Mouse (Mus musculus) monocyte, adult 2 months (primary cell): ENCODE measurements around the gene Grifin.

Experiments used
- DNase-seq, 2 experiments: peaks; one replicate each; pipeline ENCODE4 v3.0.0; 2022; ENCODE audit warnings: low spot score in 2 of 2, low read depth in 1 of 2

Grifin gene

DNA sequence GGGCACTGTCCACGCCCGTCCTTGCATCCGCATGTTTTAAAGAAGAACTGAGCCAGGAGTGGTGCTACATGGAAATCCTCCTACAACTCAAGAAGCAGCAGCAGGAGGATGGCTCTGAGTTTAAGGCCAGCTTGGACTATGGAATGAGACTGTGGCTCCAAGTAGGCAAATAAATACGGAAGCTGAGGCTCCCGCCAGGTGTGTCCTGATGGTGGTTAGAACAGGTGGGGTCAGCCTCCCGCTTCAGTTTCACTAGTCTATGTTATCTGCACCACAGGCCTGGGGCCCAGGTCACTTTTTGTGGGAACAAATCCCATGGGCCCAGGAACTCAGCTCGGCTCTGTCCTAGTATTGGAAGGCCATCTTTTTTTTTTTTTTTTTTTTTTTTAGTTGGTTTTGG, 11.2 kb downstream of the Grifin start:
- DNase-seq, result no peak

DNA sequence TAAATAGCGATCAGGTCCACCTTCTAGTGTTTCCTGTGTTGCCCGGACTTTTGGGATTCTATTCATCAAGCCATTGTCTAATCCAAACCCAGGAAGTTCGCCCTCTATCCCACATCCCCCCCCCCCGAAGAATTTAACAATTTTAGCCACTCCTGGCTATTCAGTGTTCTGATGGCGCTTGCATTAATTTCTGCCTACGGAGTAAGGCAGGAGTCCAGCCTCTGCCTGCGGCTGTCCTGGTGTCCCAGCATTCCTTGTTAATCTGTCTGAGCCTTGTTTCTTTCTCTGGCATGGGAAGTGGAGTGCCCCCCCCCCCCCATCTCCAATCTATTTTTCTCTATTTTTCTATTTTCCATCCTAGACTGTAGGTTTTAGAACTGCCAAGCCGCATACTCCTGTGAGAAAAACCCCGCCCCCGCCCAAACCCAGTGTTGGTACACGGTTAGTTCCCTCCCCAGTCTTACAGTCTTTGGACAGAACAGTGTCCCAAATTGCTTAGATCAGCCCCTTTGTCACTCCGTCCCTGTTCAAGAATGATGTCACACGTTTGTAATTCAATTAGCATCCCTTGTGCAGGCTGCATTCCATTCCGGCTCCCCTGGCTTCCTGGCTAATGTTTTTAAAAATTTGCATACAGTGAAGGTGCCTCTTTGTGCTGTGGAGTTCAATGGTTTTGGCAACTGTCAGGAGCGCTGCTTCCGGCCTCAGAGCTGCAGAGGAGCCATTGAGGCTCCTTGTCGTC, 15.4 kb downstream of the Grifin start:
- no peak for DNase-seq

DNA sequence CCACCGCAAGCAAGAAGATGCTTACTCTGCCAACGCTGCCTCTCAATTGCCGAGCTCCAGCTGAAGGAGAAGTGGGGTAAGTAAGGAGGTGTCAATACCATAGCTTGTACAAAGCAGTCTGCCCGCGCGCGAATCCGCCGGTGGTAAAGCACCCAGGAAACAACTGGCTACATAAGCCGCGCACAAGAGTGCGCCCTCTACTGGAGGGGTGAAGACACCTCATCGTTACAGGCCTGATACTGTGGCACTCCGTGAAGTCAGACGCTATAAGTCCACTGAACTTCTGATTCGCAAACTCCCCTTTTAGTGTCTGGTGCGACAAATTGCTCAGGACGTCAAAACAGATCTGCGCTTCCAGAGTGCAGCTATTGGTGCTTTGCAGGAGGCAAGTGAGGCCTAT, 18.5 kb downstream of the Grifin start:
- DNase-seq, result no peak

DNA sequence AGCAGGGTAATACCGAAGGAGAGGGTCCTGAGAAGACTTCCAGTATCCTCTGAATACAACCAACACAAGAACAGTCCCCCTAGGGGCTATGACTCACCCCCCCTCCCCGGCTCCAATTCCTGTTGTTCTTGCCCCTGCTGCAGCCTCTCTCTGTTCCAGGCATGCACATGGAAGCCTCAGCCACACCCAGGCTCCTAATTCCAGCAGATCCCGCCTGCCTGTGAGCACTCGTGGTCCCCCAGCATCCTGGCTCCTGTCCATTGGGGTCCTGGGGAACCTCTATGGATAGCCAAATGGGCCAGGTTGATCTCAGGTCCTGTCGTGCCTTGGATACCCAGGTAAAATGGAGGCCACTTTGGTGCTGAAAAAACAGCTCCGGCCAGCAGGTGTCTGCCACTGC, 19.2 kb downstream of the Grifin start:
- DNase-seq, result no peak

DNA sequence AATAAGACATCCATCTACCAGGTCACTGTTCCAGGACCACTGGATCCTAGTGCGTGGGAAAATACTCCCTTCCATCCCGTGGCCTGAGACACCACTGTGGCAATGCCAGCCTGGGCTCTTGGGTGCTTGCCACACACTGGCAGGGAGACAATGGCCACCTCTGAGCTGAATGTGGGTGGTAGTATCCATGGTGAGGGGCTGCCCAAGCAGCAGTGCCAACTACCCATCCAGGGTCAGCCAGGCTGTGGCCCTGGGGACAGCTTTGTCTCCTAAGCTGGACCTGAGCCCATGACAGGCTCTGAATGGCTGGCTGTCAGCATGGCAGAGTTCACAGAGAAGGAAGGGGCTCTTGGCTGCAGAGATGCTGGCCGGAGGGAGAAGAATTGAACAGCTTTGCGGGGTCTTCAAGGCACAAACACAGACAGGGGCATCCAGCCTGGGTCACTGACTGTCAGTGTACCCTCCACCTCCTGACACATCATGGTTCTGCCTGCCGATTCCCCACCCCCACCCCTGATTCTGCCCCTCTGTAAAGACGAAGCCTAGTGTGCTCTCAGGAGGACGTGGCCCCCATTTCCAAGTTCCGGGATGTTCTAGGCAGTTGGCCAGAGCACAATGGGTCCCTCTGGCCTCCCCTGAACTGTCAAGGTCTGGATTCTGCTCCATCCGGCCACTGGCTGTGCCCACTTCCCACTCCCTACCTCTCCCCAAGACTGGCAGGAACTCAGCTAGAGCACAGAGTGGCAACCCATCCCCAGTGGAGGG, 21.9 kb downstream of the Grifin start:
- DNase-seq, result no peak

DNA sequence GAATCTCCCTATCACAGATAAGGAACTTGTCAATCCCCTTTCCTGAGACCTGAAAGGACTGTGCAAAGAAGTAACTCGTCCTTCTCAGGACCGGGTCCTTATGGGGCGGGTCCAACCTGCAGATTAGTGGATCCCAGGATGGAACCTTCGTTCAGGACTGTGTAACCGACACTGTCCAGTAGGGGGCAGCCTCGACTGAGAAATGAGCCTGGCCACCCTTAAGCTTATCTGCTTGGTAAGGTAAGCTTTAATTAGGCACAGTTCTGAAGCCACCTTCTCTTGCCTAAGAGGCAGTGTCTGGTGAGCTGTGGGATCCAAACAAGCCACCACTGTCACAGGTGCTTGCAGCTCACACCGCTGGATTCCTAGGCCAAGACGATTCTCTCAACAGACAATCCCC, 24.8 kb downstream of the Grifin start:
- DNase-seq, result peak; percentile 21 to 76

DNA sequence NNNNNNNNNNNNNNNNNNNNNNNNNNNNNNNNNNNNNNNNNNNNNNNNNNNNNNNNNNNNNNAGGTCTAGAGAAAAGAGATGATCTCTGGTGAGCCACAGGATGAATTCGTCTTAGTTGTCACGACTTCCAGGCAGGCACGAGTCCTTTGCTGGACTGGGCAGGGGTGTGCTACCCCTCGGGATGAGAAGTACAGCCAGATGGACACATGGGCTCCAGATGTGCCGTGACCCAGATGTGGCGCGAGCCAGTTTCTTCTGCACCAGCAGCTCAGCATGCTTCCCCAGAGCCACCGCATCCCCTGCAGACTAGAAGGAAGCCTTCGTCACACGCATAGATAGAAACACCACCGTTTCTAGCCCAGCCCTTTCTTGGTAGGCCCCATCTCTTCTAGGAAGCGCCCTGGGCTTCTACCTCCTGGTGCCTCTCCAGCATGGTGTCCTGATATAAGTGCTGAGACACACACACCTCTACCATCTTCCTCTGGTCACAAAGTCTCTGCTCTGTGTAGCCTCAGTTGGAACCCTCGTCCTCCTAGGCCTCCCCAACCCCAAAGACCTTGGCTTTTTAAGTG, 26.7 kb downstream of the Grifin start:
- DNase-seq, result no peak

DNA sequence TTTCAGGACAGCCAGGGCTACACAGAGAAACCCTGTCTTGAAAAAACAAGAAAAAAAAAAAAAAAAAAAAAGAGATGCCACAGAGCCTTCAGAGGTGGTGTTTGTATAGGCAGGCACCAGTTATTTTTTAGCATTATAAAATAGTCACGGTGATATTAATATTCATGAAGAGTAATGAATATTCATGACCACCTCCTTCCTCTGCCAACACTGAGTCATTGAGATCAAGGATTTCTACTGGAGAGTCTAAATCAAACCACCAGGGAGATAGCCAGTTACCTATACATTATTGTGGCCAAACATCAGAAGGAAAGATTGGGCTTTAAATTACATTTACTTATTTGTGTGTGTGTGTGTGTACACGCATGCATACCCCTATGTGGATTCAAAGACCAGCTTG, 38.1 kb downstream of the Grifin start:
- no peak for DNase-seq

DNA sequence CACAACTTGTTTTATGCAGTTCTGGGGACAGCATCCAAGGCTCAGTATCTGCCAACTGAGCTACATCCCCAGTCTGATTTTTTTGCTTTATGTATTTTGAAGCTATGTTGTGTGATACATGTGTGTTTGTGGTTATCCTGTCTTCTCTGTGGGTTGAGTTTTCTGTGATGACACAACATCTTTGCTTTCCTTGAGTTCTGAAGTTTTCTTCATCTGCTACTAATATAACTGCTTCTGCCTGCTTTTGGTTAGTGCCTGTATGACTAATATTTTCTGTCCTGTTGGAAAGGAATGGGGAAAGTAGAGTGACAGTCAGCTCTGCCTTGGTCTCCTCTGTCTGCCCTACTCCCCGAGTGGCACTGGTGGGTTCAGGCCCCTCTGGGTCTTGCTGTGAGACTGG, 43.7 kb downstream of the Grifin start:
- DNase-seq, result no peak

DNA sequence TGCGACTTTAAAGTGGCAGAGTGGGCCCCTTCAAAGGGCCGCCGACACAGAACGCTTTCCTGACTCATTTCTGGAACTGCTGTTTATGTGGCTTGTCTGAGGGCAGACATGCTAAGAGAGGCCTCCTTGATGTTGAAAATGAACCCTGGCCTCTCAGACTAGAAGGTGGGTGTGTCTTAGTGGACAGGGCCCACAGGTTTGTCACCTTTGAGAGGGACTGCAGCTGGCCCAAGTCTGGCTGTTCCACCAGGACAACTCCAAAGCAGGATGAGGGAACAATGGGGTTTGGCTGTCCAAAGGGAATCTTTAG, 47.0 kb downstream of the Grifin start:
- no peak for DNase-seq

DNA sequence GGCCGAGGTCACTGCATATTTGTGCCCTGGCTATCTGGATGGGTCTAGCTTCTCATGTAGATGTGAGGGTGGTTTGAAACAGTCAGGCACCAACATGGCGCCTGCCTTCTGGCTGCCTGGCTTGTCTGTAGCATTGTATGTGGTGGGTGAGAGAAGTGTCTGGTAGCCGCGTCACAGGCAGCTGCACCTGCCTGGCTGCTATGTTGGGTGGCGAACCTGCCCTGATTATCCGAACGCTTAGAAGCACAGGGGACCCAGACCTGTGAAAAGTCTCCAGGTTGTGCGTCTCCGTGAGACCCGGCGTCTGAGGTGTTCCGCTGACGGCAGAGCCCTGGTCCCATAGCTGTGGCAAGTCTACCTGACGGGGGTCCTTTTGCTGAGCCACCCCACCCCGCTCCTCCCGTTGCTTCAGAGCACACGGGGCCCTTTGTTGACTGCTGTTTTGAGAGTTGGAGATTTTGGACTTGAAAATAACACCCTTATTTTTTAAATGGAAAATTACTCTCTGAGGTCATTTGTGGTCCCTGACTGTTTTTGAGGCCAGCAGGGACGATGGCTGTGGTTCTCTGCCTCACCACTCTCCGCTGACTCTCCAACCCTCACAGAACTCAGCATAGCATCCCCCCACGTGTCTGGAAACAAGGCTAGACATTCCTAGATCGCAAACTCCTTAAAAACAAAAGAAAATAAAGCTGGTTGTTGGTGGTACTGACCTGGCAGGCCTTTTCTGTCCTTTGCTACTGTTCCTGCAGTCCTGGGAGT, 47.5 kb downstream of the Grifin start:
- no peak for DNase-seq

DNA sequence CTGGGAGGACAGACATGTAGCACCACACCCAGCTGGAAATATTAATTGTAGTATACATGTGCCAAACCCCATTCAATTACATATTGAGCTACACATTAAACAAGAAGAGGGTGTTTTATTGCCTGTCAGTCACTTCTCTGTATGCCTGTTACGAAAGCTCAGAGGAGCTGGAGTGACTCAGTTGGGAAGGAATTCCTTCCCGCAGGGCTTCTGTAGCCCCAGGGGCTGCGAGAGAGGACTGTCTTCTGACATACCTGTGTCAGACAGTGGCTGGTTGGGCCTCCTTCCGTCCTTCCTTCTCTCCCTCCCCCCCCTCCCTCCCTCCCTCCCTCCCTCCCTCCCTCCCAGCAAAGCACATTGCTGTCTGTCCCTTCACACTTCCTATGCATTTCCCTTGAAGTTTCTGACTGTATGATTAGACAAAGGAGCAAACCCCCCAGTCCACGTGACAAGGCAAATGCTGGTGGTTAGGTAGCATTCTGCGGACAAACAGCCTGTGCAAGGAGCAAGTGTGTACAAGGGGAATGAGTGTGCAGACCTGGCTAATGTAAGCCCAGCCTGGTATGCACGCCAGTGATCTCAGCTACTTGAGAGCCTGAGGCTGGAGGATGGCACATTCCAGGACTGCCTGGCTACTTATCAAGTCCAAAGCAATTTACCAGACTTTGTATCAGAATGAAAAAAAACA, 49.9 kb downstream of the Grifin start:
- DNase-seq, result no peak

DNA sequence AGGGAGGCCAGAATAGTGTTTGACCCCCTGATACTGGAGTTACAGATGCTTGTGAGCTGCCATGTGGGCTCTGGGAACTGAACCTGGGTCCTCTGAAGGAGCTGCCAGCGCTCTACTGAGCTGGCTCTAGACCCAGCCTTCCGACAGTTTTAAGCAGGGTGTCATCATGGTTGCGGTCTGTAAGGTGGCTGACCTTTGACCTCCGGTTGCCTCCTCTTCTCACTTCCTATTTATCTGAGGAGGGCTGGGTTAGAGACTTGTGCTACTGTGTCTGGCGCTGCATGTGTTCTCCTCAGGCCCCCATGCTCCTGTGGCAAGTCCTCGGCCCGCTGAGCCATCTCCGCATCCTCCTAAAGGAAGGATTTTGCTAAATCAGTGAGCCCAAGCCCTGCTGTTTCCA, 51.0 kb downstream of the Grifin start:
- DNase-seq, result peak; percentile 63 to 66
